Mouse (Mus musculus) frontal cortex, postnatal 14 days (tissue): Measurements from ENCODE around the gene Zfand5.

Experiments
- DNase-seq, 2 experiments: peaks; one replicate each; pipeline ENCODE4 v3.0.0; 2022; ENCODE audit warnings: low spot score in 2 of 2

Zfand5 gene

GRCm38 (mm10) chr19:21329770-21330169 is 57.7 kb downstream of the Zfand5 start:
- peak; percentile 17 to 19 for DNase-seq

GRCm38 (mm10) chr19:21330305-21331115 is 58.4 kb downstream of the Zfand5 start:
- no peak for DNase-seq

- no peak for DNase-seq
Measured at GRCm38 (mm10) chr19:21331621-21332155, 59.6 kb downstream of the Zfand5 start.
